ENCODE assay signal across 8 mouse cellular contexts in the genomic region with DNA sequence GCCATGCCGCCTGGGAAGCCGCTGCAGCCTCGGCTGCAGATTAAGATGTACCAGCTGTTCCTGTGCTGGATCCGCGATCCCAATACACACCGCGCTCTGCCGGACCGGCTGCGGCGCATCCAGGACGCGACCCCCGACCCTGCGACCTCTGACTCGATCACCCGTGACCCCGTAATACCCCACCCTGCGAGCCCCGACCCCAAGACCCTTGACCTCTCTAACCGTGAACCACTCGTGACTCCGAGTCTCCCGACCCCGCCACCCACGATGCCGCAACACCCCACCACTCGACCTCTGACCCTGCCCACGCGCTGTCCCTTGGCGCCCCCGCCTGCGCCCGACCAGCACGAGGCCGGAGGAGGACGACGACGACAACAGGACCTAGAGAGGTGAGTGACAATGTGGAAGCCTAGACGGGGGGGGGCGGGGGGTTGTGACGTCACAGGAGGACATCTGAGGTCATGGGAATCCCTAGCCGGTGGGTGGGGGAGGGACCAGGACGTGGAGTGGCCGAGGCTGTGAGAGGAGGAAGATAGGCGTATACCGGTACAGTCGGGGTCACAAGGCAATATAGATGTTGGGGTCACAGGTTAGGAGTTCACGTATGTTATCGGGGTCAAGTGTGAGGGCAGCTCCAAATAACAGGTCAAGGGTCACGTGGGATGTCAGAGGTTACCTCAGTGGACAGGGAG. TPM values are rescaled to one million over a fixed set of nuclear protein-coding genes. Genes with fewer than 3 reads are reported as not detected.
DNase-seq lines count a peak whose midpoint lies in the region; ATAC-seq lines count a peak whose summit lies in the region.

No protein-coding gene starts in this region.

- peak; percentile 4; the same call in 1 of the 2 replicates for ATAC-seq in heart, embryonic 16.5 days (replicated peaks; ENCODE audit: extremely low read depth, insufficient read depth, low FRiP score)
- peak; percentile 5 for ATAC-seq in liver, embryonic 16.5 days (ENCODE audit: low read depth)
- ATAC-seq in neural tube, embryonic 15.5 days (ENCODE audit: low FRiP score), result 0 out of 2 replicates have a peak, but pooled peaks have one; percentile 2

- peak overlapping the region; percentile 92 for H3K27ac ChIP-seq in heart, embryonic 16.5 days (ENCODE audit: low read length)
- peak overlapping the region; percentile 94 for H3K27ac ChIP-seq in liver, embryonic 16.5 days (ENCODE audit: low read length)
- H3K27ac ChIP-seq in neural tube, embryonic 15.5 days (replicated peaks), result peak overlapping the region; percentile 92

- H3K4me1 ChIP-seq in heart, embryonic 16.5 days (ENCODE audit: control insufficient read depth, insufficient read depth, low read length), result peaks cover 16% of the 10 kb centered on the region
- peaks cover 16% of the 10 kb centered on the region for H3K4me1 ChIP-seq in liver, embryonic 16.5 days (ENCODE audit: control insufficient read depth, low read depth, low read length)
- peaks cover 19% of the 10 kb centered on the region for H3K4me1 ChIP-seq in neural tube, embryonic 15.5 days

- 2% methylated on average over 50 of the region's 51 CpGs for WGBS in heart, embryonic 16.5 days
- WGBS in liver, embryonic 16.5 days (ENCODE audit: insufficient replicate concordance), result 2% methylated on average over 51 of the region's 51 CpGs
- WGBS in neural tube, embryonic 15.5 days, result 3% methylated on average over 51 of the region's 51 CpGs

- DNase-seq in adrenal gland, postnatal 10 days, result peak; percentile 14
- no peak for DNase-seq in adrenal gland, adult 18-20 months (ENCODE audit: low spot score in 2 of 2)
- peak; percentile 6 for DNase-seq in retina, embryonic 14.5 days (ENCODE audit: low spot score)
- DNase-seq in retina, postnatal 1 day, result no peak
- no peak for DNase-seq in urinary bladder, postnatal 36 days (ENCODE audit: low spot score in 2 of 2)

- no peaks in the 10 kb centered on the region for H3K27me3 ChIP-seq in heart, embryonic 16.5 days (ENCODE audit: control insufficient read depth, insufficient read depth, low read length)
- H3K27me3 ChIP-seq in liver, embryonic 16.5 days (ENCODE audit: control insufficient read depth, insufficient read depth, low read depth, low read length), result no peaks in the 10 kb centered on the region
- H3K27me3 ChIP-seq in neural tube, embryonic 15.5 days (replicated peaks), result no peaks in the 10 kb centered on the region

- no peaks in the 10 kb centered on the region; the same call in 1 of the 2 replicates for H3K36me3 ChIP-seq in heart, embryonic 16.5 days (ENCODE audit: control insufficient read depth, insufficient read depth)
- H3K36me3 ChIP-seq in liver, embryonic 16.5 days (ENCODE audit: control insufficient read depth, insufficient read depth), result no peaks in the 10 kb centered on the region
- H3K36me3 ChIP-seq in neural tube, embryonic 15.5 days, result peaks cover 9% of the 10 kb centered on the region

- peak overlapping the region; percentile 100 for H3K4me2 ChIP-seq in heart, embryonic 16.5 days (ENCODE audit: low read depth, low read length)
- peak overlapping the region; percentile 98 for H3K4me2 ChIP-seq in liver, embryonic 16.5 days (ENCODE audit: low read depth, low read length)
- peak overlapping the region; percentile 95 for H3K4me2 ChIP-seq in neural tube, embryonic 15.5 days

- H3K9ac ChIP-seq in heart, embryonic 16.5 days (ENCODE audit: low read length), result peak overlapping the region; percentile 81
- peak overlapping the region; percentile 78 for H3K9ac ChIP-seq in liver, embryonic 16.5 days (ENCODE audit: low read depth, low read length)
- peak overlapping the region; percentile 81 for H3K9ac ChIP-seq in neural tube, embryonic 15.5 days (replicated peaks)

- H3K4me3 ChIP-seq in heart, embryonic 16.5 days (ENCODE audit: low read length), result peak overlapping the region; percentile 92
- peak overlapping the region; percentile 87 for H3K4me3 ChIP-seq in liver, embryonic 16.5 days (ENCODE audit: low read depth, low read length)
- H3K4me3 ChIP-seq in neural tube, embryonic 15.5 days (replicated peaks), result peak overlapping the region; percentile 76

- peaks cover 5% of the 10 kb centered on the region for H3K9me3 ChIP-seq in heart, embryonic 16.5 days (replicated peaks; ENCODE audit: control insufficient read depth, low read length)
- no peaks in the 10 kb centered on the region for H3K9me3 ChIP-seq in liver, embryonic 16.5 days (replicated peaks; ENCODE audit: control insufficient read depth, low read length)
- peaks cover 13% of the 10 kb centered on the region; the same call in 1 of the 2 replicates for H3K9me3 ChIP-seq in neural tube, embryonic 15.5 days (replicated peaks)

RNA-seq across cellular contexts. Expression of a gene that starts 17.6 kb away (rescaled TPM):
- total RNA-seq in adrenal gland, postnatal 10 days (2021), result not detected
- total RNA-seq in adrenal gland, adult 18-20 months (2021), result not detected
- polyA plus RNA-seq in heart, embryonic 16.5 days (2015; fragmentation: Nextera tagmentation; extraction: Ambion mirVana), result not detected in 2 replicates
- polyA plus RNA-seq in liver, embryonic 16.5 days (2015; fragmentation: Nextera tagmentation; extraction: Ambion mirVana), result not detected in 2 replicates
- 0.20 and 0.40 TPM in 2 replicates for polyA plus RNA-seq in neural tube, embryonic 15.5 days (2015; fragmentation: Nextera tagmentation; extraction: Ambion mirVana)

RNA-seq across cellular contexts. Expression of a gene that starts 36.0 kb away (rescaled TPM):
- under 1 TPM in 1 of 2 experiments, not detected in 1; 0.36 TPM for total RNA-seq in adrenal gland, postnatal 10 days (2021)
- under 1 TPM in 1 of 2 experiments, not detected in 1; 0.20 TPM for total RNA-seq in adrenal gland, adult 18-20 months (2021)
- polyA plus RNA-seq in heart, embryonic 16.5 days (2015; fragmentation: Nextera tagmentation; extraction: Ambion mirVana), result not detected in 2 replicates
- polyA plus RNA-seq in liver, embryonic 16.5 days (2015; fragmentation: Nextera tagmentation; extraction: Ambion mirVana), result not detected in 2 replicates
- polyA plus RNA-seq in neural tube, embryonic 15.5 days (2015; fragmentation: Nextera tagmentation; extraction: Ambion mirVana), result not detected in 2 replicates

RNA-seq across cellular contexts. Expression of a gene that starts 36.8 kb away (rescaled TPM):
- 10 to 100 TPM; 21.1 to 29.3 TPM for total RNA-seq in adrenal gland, postnatal 10 days (2021)
- 10 to 100 TPM; 21.8 to 23.9 TPM for total RNA-seq in adrenal gland, adult 18-20 months (2021)
- polyA plus RNA-seq in heart, embryonic 16.5 days (2015; fragmentation: Nextera tagmentation; extraction: Ambion mirVana), result 8.4 and 8.7 TPM in 2 replicates
- 2.7 and 2.9 TPM in 2 replicates for polyA plus RNA-seq in liver, embryonic 16.5 days (2015; fragmentation: Nextera tagmentation; extraction: Ambion mirVana)
- polyA plus RNA-seq in neural tube, embryonic 15.5 days (2015; fragmentation: Nextera tagmentation; extraction: Ambion mirVana), result 11.4 and 13.7 TPM in 2 replicates

Comparison
In these comparisons a context has a peak if more than half of its experiments do, and no peak if none do; other contexts are left out.
1. DNase-seq: peak in adrenal gland, postnatal 10 days (single experiment) and retina, embryonic 14.5 days (single experiment); none in adrenal gland, adult 18-20 months (0 of 2), retina, postnatal 1 day (single experiment) and urinary bladder, postnatal 36 days (0 of 2).
2. Peak in every context shown above with its lines, with median percentiles within 50 percentile points of each other: ATAC-seq, H3K27ac ChIP-seq, H3K4me2 ChIP-seq, H3K4me3 ChIP-seq and H3K9ac ChIP-seq.